Mouse (Mus musculus) megakaryocyte, embryonic 14.5 days (primary cell): ENCODE measurements around the gene Nfib.

Source experiments
- FLI1 ChIP-seq: IDR thresholded peaks from 2 replicates; pipeline ENCODE4 v1.6.1; 2012; ENCODE audit warnings: low read length, inconsistent platforms, mixed read lengths
- GATA1 ChIP-seq: IDR thresholded peaks from 3 replicates; pipeline ENCODE4 v1.6.1; 2012; ENCODE audit warnings: mixed read lengths, low read length, inconsistent platforms, borderline replicate concordance

- TF ChIP-seq GATA1 (no peak), FLI1 (no peak)
Measured at GRCm38 (mm10) chr4:82267832-82268778, 437.4 kb downstream of the Nfib start.
